In the genomic region with DNA sequence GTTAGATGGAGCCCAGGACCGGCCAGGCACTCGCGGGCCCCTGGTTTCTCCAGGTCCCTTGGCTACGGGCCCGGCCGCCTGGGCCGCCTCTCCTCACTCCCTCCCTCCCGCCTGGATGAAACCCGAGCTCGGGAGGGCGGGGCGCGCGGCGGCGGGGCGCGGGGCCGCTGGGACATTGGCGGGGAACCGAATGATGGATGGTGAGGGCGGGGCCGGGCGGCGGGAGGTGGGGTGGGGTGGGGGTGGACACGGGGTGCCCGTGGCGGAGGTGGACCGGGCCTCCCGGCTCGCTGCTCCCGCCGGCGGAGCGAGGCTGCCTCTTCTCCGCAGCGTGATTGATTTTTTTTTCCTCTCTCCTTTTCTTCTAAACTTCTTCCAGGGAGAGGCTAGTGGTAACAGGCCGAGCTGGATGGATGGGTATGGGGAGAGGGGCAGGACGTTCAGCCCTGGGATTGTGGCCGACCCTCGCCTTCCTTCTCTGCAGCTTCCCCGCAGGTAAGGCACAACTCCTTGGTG, we compare ENCODE assay signal across 8 mouse cellular contexts. TPM values are rescaled to one million over a fixed set of nuclear protein-coding genes. Genes with fewer than 3 reads are reported as not detected.
DNase-seq lines count a peak whose midpoint lies in the region; ATAC-seq and TF ChIP-seq lines count a peak whose summit lies in the region.

No protein-coding gene starts in this region.

- H3K4me2 ChIP-seq in embryonic facial prominence, embryonic 11.5 days (ENCODE audit: low read depth, low read length), result peak overlapping the region; percentile 53
- H3K4me2 ChIP-seq in limb, embryonic 15.5 days, result peak overlapping the region; percentile 73
- peak overlapping the region; percentile 96 for H3K4me2 ChIP-seq in midbrain, postnatal 0 days (ENCODE audit: low read depth, low read length, poor library complexity, severe bottlenecking)

- ATAC-seq in embryonic facial prominence, embryonic 11.5 days (replicated peaks; ENCODE audit: insufficient number of reproducible peaks, low FRiP score, low TSS enrichment, low read depth), result peak; percentile 77
- ATAC-seq in limb, embryonic 15.5 days (ENCODE audit: insufficient number of reproducible peaks, low FRiP score, low TSS enrichment, low read depth), result peak; percentile 87
- peak; percentile 81 for ATAC-seq in midbrain, postnatal 0 days (ENCODE audit: low FRiP score)

- DNase-seq in left cerebral cortex, adult 18-20 months (ENCODE audit: low spot score in 2 of 2), result peak; percentile 70 to 83
- no peak for DNase-seq in left cerebral cortex, adult 11 months (ENCODE audit: low spot score)
- DNase-seq in embryonic facial prominence, embryonic 11.5 days (ENCODE audit: low spot score), result peak; percentile 92
- DNase-seq in heart, adult 18-20 months, result peak; percentile 93 to 95
- peak; percentile 90 for DNase-seq in kidney, adult 18-20 months
- DNase-seq in midbrain, postnatal 0 days (ENCODE audit: low spot score), result peak; percentile 81
- peak; percentile 83 for DNase-seq in testis, postnatal 14 days (ENCODE audit: low spot score)

- peak overlapping the region; percentile 95 for H3K27ac ChIP-seq in embryonic facial prominence, embryonic 11.5 days (replicated peaks; ENCODE audit: low read depth, low read length)
- H3K27ac ChIP-seq in limb, embryonic 15.5 days, result peak overlapping the region; percentile 93
- peak overlapping the region; percentile 84 for H3K27ac ChIP-seq in midbrain, postnatal 0 days (ENCODE audit: low read depth, low read length)

- H3K9ac ChIP-seq in embryonic facial prominence, embryonic 11.5 days (replicated peaks; ENCODE audit: low read length), result peak overlapping the region; percentile 80
- H3K9ac ChIP-seq in limb, embryonic 15.5 days, result peak overlapping the region; percentile 61
- peak overlapping the region; percentile 83 for H3K9ac ChIP-seq in midbrain, postnatal 0 days (replicated peaks; ENCODE audit: low read length, poor library complexity, severe bottlenecking)

- TF ChIP-seq CTCF in midbrain, postnatal 0 days (IDR thresholded peaks at IDR 0.05), result no peak

- WGBS in embryonic facial prominence, embryonic 11.5 days, result 0% methylated on average over 33 of the region's 42 CpGs
- WGBS in limb, embryonic 15.5 days, result under 1% methylated on average over 39 of the region's 42 CpGs
- WGBS in midbrain, postnatal 0 days, result 0% methylated on average over 21 of the region's 42 CpGs

- no peaks in the 10 kb centered on the region for H3K9me3 ChIP-seq in embryonic facial prominence, embryonic 11.5 days (replicated peaks; ENCODE audit: control insufficient read depth, low read length)
- H3K9me3 ChIP-seq in limb, embryonic 15.5 days, result no peaks in the 10 kb centered on the region
- H3K9me3 ChIP-seq in midbrain, postnatal 0 days (ENCODE audit: low read length), result no peaks in the 10 kb centered on the region

- peak overlapping the region; percentile 76 for H3K4me3 ChIP-seq in embryonic facial prominence, embryonic 11.5 days (ENCODE audit: low read depth, low read length)
- peak overlapping the region; percentile 77 for H3K4me3 ChIP-seq in limb, embryonic 15.5 days
- peak overlapping the region; percentile 60 for H3K4me3 ChIP-seq in midbrain, postnatal 0 days (ENCODE audit: low read depth, low read length)

- peaks cover 6% of the 10 kb centered on the region for H3K4me1 ChIP-seq in embryonic facial prominence, embryonic 11.5 days (ENCODE audit: control insufficient read depth, insufficient read depth, low read length)
- peaks cover 45% of the 10 kb centered on the region for H3K4me1 ChIP-seq in limb, embryonic 15.5 days
- H3K4me1 ChIP-seq in midbrain, postnatal 0 days (ENCODE audit: insufficient read depth, low read length), result peaks cover 20% of the 10 kb centered on the region

- no peaks in the 10 kb centered on the region for H3K36me3 ChIP-seq in embryonic facial prominence, embryonic 11.5 days (replicated peaks; ENCODE audit: control insufficient read depth, insufficient read depth, low read depth, low read length)
- H3K36me3 ChIP-seq in limb, embryonic 15.5 days, result no peaks in the 10 kb centered on the region
- H3K36me3 ChIP-seq in midbrain, postnatal 0 days (ENCODE audit: insufficient read depth, low read length), result no peaks in the 10 kb centered on the region

- H3K27me3 ChIP-seq in embryonic facial prominence, embryonic 11.5 days (ENCODE audit: control insufficient read depth, insufficient read depth, low read length), result no peaks in the 10 kb centered on the region
- no peaks in the 10 kb centered on the region for H3K27me3 ChIP-seq in limb, embryonic 15.5 days
- no peaks in the 10 kb centered on the region for H3K27me3 ChIP-seq in midbrain, postnatal 0 days (ENCODE audit: insufficient read depth, low read length)

RNA-seq across cellular contexts. Expression of gene Rgma, which starts 15.8 kb away (rescaled TPM):
- total RNA-seq in left cerebral cortex, adult 18-20 months (2021), result 10 to 100 TPM; 51.3 to 55.2 TPM
- polyA plus RNA-seq in embryonic facial prominence, embryonic 11.5 days (2014; fragmentation: Nextera tagmentation; extraction: Ambion mirVana), result 15.9 and 21.7 TPM in 2 replicates
- 10 to 100 TPM; 34.5 to 51.1 TPM for total RNA-seq in heart, adult 18-20 months (2021)
- polyA plus RNA-seq in limb, embryonic 15.5 days (2015; fragmentation: Nextera tagmentation; extraction: Ambion mirVana), result 17.1 and 18.0 TPM in 2 replicates
- total RNA-seq in midbrain, postnatal 0 days (2014; rRNA removed), result 129 and 160 TPM in 2 replicates
- polyA plus RNA-seq in midbrain, postnatal 0 days (2015; fragmentation: Nextera tagmentation; extraction: Ambion mirVana), result 42.7 and 42.9 TPM in 2 replicates
